Mouse (Mus musculus) embryo, embryonic 10.5 days (tissue): ENCODE measurements at regions not wholly inside any gene's neighbourhood (a gene's known extent, or its start where the extent isn't known, plus 50 kb on each side); places are given as distances from the start of the nearest gene placed in this dataset.
A peak's percentile ranks its signal among the peaks of the same experiment; 100 is the strongest.

Source experiments
- DNase-seq: peaks from one replicate; pipeline ENCODE4 v3.0.0-alpha.2; 2015; ENCODE audit warnings: low spot score

DNA sequence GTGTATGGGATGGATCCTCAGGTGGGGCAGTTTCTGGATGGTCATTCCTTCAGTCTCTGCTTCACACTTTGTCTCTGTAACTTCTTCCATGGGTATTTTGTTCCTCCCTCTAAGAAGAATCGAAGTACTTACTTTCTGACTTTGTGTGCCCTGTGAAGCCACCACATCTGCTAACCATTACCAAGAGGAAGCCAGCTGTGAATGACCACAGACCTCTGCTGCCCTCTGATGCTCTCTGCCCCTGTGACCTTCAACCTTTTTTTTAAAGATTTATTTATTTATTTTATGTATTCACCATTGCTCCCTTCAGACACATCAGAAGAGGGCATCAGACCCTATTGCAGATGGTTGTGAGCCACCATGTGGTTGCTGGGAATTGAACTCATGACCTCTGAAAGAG, 475.7 kb upstream of the Gulo start:
- peak; percentile 54 for DNase-seq

GRCm38 (mm10) chr14:66479181-66479580, 470.2 kb upstream of the Gulo start:
- no peak for DNase-seq

GRCm38 (mm10) chr14:66478562-66478961, 469.6 kb upstream of the Gulo start:
- peak; percentile 39 for DNase-seq

- DNase-seq: no peak
Observed at GRCm38 (mm10) chr14:66475026-66475425, 466.0 kb upstream of the Gulo start.

DNA sequence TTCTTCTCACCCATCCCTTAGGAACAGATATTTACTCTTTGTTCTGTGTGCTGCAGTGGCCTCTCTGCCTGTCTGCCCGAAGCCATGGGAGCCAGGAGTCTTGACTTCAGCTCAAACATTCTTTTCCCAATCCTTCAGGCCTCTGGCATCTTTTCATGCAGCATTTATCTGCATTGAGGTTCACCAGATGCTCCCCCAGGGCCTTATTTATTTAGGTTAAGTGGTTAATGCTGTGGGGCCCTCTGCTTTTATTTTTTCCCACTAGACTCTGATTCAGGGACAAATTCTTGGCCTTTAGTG, 464.2 kb upstream of the Gulo start:
- DNase-seq: no peak

GRCm38 (mm10) chr14:66472537-66473250, 463.7 kb upstream of the Gulo start:
- no peak for DNase-seq

- no peak for DNase-seq
Observed at GRCm38 (mm10) chr14:66462081-66462480, 453.1 kb upstream of the Gulo start.

DNA sequence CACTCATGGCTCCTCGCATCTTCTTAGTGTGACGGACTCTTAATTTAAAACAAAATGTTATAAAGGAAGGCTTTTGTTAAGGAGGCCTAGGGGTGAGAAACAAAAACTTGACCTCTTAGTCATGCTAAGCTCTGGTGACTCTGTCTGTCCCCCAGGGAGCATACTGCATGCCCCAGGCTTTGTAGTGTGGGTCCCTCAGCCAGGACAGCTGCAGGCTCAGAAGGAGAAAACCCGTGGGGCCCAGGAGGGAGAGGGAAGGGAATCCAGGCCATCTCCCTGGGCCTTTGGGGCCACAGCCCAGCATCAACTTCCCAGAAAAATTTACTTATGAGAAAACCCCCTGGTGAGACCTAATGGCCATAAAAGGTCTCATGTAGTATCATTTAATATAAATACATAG, 451.8 kb upstream of the Gulo start:
- DNase-seq: peak; percentile 25

DNA sequence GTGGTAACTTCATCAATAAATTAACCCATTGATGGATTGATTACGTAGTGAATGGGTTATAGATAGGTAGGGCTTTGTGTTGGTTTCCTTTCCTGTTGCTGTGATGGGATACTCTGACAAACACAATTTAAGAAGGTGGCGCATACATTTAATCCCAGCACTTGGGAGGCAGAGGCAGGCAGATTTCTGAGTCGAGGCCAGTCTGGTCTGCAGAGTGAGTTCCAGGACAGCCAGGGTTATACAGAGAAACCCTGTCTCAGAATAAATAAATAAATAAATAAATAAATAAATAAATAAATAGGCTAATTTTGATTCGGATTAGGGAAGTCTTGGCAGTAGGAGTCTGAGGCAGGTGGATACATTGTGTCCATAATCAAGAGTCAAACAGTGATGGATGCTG, 449.7 kb upstream of the Gulo start:
- DNase-seq: no peak

GRCm38 (mm10) chr14:66457300-66457699, 448.3 kb upstream of the Gulo start:
- no peak for DNase-seq

DNA sequence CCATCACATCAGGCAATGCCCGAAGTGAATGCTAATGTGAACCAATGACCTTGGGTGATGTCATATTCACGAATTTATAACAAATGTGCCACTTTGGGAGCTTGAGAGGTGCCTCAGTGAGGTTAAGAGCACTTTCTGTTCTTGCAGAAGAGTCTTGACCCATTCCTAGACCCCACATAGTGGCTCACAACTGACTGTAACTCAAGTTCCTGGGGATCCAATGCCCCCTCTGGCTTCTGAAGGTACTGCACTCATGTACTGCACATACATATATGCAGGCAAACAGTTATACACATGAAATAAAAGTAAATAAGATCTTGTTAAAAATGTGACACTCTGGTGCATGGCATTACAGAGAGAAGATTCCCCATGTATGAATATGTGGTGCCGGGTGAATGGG, 443.8 kb upstream of the Gulo start:
- no peak for DNase-seq

- DNase-seq: no peak
Observed at GRCm38 (mm10) chr14:66450351-66450750, 441.3 kb upstream of the Gulo start.

DNA sequence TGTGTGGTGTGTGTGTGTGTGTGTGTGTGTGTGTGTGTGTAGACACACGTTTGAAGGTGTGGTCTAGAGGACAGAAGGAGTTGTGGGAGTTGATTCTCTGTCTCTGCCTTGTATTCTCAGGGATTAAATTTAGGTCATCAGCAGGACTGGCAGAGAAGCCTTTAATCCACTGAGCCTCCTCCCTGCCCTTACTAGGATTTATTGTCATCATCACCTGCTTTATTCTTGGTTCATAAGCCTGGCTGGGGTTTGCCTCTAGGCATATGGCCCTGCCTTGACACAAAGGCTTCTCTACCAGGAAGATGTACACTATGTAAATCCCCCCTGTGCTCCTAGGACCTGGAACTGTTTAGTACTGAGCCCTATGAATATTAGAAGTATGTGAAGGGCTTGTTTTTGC, 433.6 kb upstream of the Gulo start:
- no peak for DNase-seq

DNA sequence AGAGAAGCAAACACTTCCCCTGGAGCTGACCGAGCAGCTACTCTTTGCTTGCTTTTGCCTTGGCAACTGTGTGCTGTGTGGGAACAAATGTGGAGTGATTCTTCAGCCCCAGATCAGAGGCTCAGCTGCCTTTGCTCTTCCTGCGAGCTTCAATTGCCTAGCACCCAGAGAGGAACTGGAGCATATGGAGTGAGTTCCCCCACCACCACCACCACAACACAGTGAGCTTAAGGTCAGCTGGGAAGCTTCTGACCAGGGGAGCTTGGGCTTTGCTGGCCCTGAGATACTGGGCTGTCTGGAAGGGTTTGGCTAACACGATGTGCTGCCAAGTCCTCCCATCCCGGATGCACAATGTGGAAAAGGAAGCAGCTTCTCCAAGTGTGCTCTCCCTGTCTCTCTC, 432.8 kb upstream of the Gulo start:
- DNase-seq: no peak

DNA sequence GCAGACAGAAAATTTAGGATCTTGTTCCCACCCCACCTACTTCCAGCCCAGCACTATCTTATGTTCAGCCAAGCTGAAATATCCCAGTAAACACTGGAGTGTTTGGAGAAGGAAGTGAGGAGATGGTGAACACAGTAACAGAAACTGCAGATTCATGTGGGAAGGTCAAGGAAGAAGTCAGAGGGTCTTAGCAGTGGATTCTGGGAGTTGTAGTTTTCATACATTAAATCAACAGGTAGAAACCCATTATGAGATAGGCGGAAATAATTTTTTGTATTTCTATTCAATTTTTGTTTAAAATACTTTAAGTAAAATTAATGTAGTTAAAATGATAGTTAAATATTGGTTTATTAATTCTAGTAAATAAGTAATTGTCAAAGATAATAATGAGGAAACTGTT, 429.6 kb upstream of the Gulo start:
- DNase-seq: peak; percentile 30

GRCm38 (mm10) chr14:66438001-66438400, 429.0 kb upstream of the Gulo start:
- no peak for DNase-seq

DNA sequence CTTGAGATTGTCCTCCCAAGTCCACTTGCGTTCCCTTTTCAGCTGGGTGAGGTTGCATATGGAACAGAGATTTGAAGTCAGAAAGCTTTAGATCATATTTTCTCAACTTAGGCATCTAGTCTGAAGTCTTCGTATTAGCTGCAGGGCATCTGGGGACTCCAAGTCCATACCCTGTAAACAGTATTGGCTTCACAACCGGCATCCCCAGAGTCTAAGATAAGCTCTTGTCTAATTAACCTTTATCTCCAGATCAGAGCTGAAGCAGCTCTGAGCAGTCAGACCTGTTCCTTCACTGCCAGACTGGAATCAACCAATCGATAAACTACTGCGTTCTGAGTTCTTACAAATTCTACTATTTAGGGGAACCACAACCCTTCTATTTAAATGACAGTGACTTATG, 422.6 kb upstream of the Gulo start:
- DNase-seq: no peak

GRCm38 (mm10) chr14:66424141-66424540, 415.1 kb upstream of the Gulo start:
- DNase-seq: peak; percentile 33
